Mouse (Mus musculus) C2C12 (cell line): ENCODE results near the gene Tex37.

Source experiments
- CTCF ChIP-seq: IDR thresholded peaks from one replicate; pipeline ENCODE4 v1.5.1; 2011; ENCODE audit not compliant: control insufficient read depth, insufficient read depth, insufficient read length
- MYOG ChIP-seq: IDR thresholded peaks from one replicate; pipeline ENCODE4 v1.6.1; 2011; ENCODE audit not compliant: control insufficient read depth, insufficient read length; ENCODE audit errors: extremely low read depth
- USF1 ChIP-seq: IDR thresholded peaks from one replicate; pipeline ENCODE4 v1.6.1; 2011; ENCODE audit warnings: low read depth, mild to moderate bottlenecking, control low read depth, moderate library complexity

DNA sequence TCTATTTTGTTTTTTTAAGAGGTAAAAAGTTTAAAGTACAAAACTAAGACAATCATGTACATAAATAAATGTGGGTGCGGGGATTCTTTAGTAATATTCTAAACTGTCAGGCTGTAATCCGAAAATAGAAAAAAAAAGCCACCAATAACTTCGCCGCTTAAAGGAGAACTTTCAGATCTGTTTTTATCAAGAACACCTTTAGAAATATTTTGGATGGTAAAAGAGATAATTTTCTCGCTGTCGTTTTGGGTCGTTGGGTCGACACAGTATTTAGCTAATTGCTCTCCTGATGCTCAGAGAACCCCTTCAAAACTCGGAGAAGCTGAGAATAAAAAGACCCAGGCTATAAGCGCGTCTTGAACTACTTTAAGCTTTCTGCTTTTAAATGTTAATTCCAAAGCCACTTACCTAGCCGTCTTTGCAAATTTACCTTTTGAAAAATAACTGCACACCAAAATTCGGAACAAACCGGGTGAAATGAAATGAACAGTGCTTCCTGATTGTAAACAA is 36.6 kb upstream of the Tex37 start:
- TF ChIP-seq CTCF (no peak), MYOG (no peak), USF1 (no peak)
